Mouse (Mus musculus) kidney, embryonic 14.5 days (tissue): Measurements from ENCODE around the gene Stom. TPM values are rescaled to one million over a fixed set of nuclear protein-coding genes. Genes with fewer than 3 reads are reported as not detected.

ENCODE experiments used
- ATAC-seq: fragments of 200-750 bp; cut with Nextera tagmentation; 2 replicates; pipeline ENCODE4 v1.8.0; 2017; ENCODE audit warnings: moderate number of reproducible peaks, mild to moderate bottlenecking, moderate TSS enrichment, moderate library complexity; ENCODE audit not compliant: low FRiP score, low TSS enrichment
- H3K27ac ChIP-seq: fragments of 300-500 bp; sonication (generic); 2 replicates; pipeline ENCODE4 v1.5.1; 2014; ENCODE audit warnings: low read depth, mild to moderate bottlenecking, low read length, moderate library complexity, mixed read lengths
- H3K27me3 ChIP-seq: fragments of 300-500 bp; sonication (generic); 2 replicates; pipeline ENCODE4 v1.6.1; 2014; ENCODE audit warnings: mild to moderate bottlenecking, low read length; ENCODE audit not compliant: control insufficient read depth, insufficient read depth
- H3K36me3 ChIP-seq: fragments of 300-500 bp; sonication (generic); 2 replicates; pipeline ENCODE4 v1.6.1; 2014; ENCODE audit warnings: low read length, mixed read lengths; ENCODE audit not compliant: control insufficient read depth, insufficient read depth
- H3K4me1 ChIP-seq: fragments of 300-500 bp; sonication (generic); 2 replicates; pipeline ENCODE4 v1.6.1; 2014; ENCODE audit warnings: low read length, mixed read lengths; ENCODE audit not compliant: control insufficient read depth, insufficient read depth
- H3K4me2 ChIP-seq: fragments of 300-500 bp; sonication (generic); replicated peaks from 2 replicates; pipeline ENCODE4 v1.6.1; 2014; ENCODE audit warnings: low read depth, mild to moderate bottlenecking, low read length
- H3K4me3 ChIP-seq: fragments of 300-500 bp; sonication (generic); 2 replicates; pipeline ENCODE4 v1.5.1; 2014; ENCODE audit warnings: mild to moderate bottlenecking, low read length
- H3K9ac ChIP-seq: fragments of 300-500 bp; sonication (generic); 2 replicates; pipeline ENCODE4 v1.6.1; 2014; ENCODE audit warnings: low read depth, mild to moderate bottlenecking, low read length, moderate library complexity
- H3K9me3 ChIP-seq: fragments of 300-500 bp; sonication (generic); 2 replicates; pipeline ENCODE4 v1.6.1; 2016; ENCODE audit warnings: low read length; ENCODE audit not compliant: control insufficient read depth
- WGBS: fragments of 180-500 bp; shearing (Covaris S2); extraction: QIAGEN DNeasy Blood & Tissue Kit; methylation state at CpG from one replicate; pipeline ENCODE4 v1.1.7; 2014; 5-methylcytosine and 5-hydroxymethylcytosine counted together
- polyA plus RNA-seq: library from polyadenylated mRNA; unstranded; fragments of >200 nt; fragmentation: Nextera tagmentation; extraction: Ambion mirVana; gene quantifications from 2 replicates; pipeline ENCODE4 v1.2.1, GENCODE M21; 2014

Stom gene
- polyA plus RNA-seq, 1 experiment from 2014 or later, result 18.8 TPM

GRCm38 (mm10) chr2:35342605-35343004, 5.8 kb upstream of the Stom start:
- no peaks in the 10 kb centered on the region for H3K36me3 ChIP-seq
- no peaks in the 10 kb centered on the region for H3K9me3 ChIP-seq
- no peak overlapping the region for H3K4me3 ChIP-seq
- H3K4me1 ChIP-seq, result 0 out of 2 replicates have a peak, but pooled peaks cover under 1% of the 10 kb centered on the region
- H3K27me3 ChIP-seq, result no peaks in the 10 kb centered on the region
- no peak overlapping the region for H3K4me2 ChIP-seq
- 77% methylated on average over 3 of the region's 3 CpGs for WGBS
- H3K27ac ChIP-seq, result no peak overlapping the region
- H3K9ac ChIP-seq, result no peak overlapping the region
- ATAC-seq, result no peak

GRCm38 (mm10) chr2:35338707-35339106, 1.9 kb upstream of the Stom start:
- ATAC-seq, result no peak
- Histone ChIP-seq H3K9ac (no peak overlapping the region), H3K4me2 (no peak overlapping the region), H3K27ac (no peak overlapping the region), H3K9me3 (no peaks in the 10 kb centered on the region), H3K4me3 (no peak overlapping the region), H3K4me1 (peaks cover 11% of the 10 kb centered on the region), H3K27me3 (peaks cover 5% of the 10 kb centered on the region; the same call in 1 of the 2 replicates), H3K36me3 (no peaks in the 10 kb centered on the region)
- WGBS, result 74% methylated on average over 6 of the region's 6 CpGs

- Histone ChIP-seq H3K9me3 (no peaks in the 10 kb centered on the region), H3K27me3 (peaks cover 5% of the 10 kb centered on the region; the same call in 1 of the 2 replicates), H3K36me3 (no peaks in the 10 kb centered on the region), H3K4me3 (no peak overlapping the region), H3K4me2 (no peak overlapping the region), H3K4me1 (peaks cover 11% of the 10 kb centered on the region), H3K27ac (no peak overlapping the region), H3K9ac (no peak overlapping the region)
- ATAC-seq, result no peak
- 78% methylated on average over 1 of the region's 1 CpGs for WGBS
These were observed 1.3 kb upstream of the Stom start for GRCm38 (mm10) chr2:35338036-35338435.

DNA sequence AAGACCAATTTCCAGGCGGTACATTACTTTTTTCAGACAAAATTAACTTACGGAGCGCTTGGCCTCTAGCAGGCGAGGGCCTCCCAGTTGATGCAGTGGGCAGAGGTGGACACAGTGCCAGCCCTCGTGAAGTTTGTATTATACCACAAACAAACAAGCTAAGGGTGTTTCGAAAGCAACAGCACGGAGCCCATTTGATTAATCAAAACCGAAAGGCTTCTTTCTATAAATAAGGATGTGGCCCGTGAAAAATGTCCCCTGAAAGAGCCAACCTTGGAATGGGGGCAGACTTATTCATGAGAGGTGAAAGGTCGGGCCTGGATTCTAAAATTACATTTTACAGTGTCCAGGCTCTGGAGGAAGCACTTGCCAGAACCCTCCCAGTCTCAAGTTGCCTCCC, 643 bp upstream of the Stom start:
- Histone ChIP-seq H3K4me2 (peak overlapping the region; percentile 99), H3K27me3 (peaks cover 5% of the 10 kb centered on the region; the same call in 1 of the 2 replicates), H3K9me3 (no peaks in the 10 kb centered on the region), H3K4me3 (peak overlapping the region; percentile 64; the same call in 1 of the 2 replicates), H3K9ac (peak overlapping the region; percentile 64), H3K4me1 (peaks cover 11% of the 10 kb centered on the region), H3K27ac (peak overlapping the region; percentile 65), H3K36me3 (no peaks in the 10 kb centered on the region)
- ATAC-seq, result no peak
- WGBS, result 41% methylated on average over 10 of the region's 10 CpGs

DNA sequence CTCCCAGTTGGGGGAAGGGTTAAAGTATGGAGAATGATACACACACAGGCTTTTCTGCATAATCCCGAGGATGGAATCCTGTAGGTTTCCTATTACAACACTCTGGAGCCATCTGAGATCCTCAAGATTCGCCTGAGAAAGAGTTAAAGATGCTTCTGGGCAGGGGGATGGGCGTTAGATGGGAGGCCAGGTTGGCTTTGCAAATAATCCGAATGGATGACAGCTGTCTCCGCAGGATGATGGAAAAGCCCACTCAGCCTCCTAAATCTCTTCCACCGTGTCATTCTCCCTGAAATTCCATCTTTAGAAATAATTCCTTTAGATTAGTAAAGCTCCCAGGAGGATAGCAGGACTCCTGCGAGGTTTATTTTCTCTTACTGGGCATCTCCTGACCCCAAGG, 1.2 kb downstream of the Stom start:
- Histone ChIP-seq H3K4me2 (peak overlapping the region; percentile 99), H3K27ac (no peak overlapping the region), H3K27me3 (peaks cover 5% of the 10 kb centered on the region; the same call in 1 of the 2 replicates), H3K4me3 (peak overlapping the region; percentile 64; the same call in 1 of the 2 replicates), H3K36me3 (no peaks in the 10 kb centered on the region), H3K9ac (no peak overlapping the region; the same call in 1 of the 2 replicates), H3K4me1 (peaks cover 11% of the 10 kb centered on the region), H3K9me3 (no peaks in the 10 kb centered on the region)
- WGBS, result 10% methylated on average over 7 of the region's 7 CpGs
- ATAC-seq, result no peak

GRCm38 (mm10) chr2:35333670-35334069, 3.1 kb downstream of the Stom start:
- Histone ChIP-seq H3K4me2 (no peak overlapping the region), H3K9me3 (no peaks in the 10 kb centered on the region), H3K27ac (no peak overlapping the region), H3K36me3 (no peaks in the 10 kb centered on the region), H3K27me3 (peaks cover 5% of the 10 kb centered on the region; the same call in 1 of the 2 replicates), H3K9ac (no peak overlapping the region), H3K4me3 (no peak overlapping the region), H3K4me1 (peaks cover 11% of the 10 kb centered on the region)
- ATAC-seq, result no peak

GRCm38 (mm10) chr2:35331205-35331604, 5.6 kb downstream of the Stom start:
- H3K9me3 ChIP-seq, result no peaks in the 10 kb centered on the region
- no peak overlapping the region for H3K4me2 ChIP-seq
- H3K27me3 ChIP-seq, result peaks cover 5% of the 10 kb centered on the region; the same call in 1 of the 2 replicates
- H3K36me3 ChIP-seq, result no peaks in the 10 kb centered on the region
- no peak for ATAC-seq
- no peak overlapping the region for H3K27ac ChIP-seq
- no peak overlapping the region for H3K9ac ChIP-seq
- 76% methylated on average over 2 of the region's 2 CpGs for WGBS
- no peak overlapping the region for H3K4me3 ChIP-seq
- H3K4me1 ChIP-seq, result peaks cover 5% of the 10 kb centered on the region; the same call in 1 of the 2 replicates

GRCm38 (mm10) chr2:35329061-35329460, 7.7 kb downstream of the Stom start:
- no peaks in the 10 kb centered on the region for H3K4me1 ChIP-seq
- H3K9ac ChIP-seq, result no peak overlapping the region
- WGBS, result 87% methylated on average over 2 of the region's 2 CpGs
- H3K4me3 ChIP-seq, result no peak overlapping the region
- H3K36me3 ChIP-seq, result no peaks in the 10 kb centered on the region
- ATAC-seq, result no peak
- no peak overlapping the region for H3K4me2 ChIP-seq
- no peaks in the 10 kb centered on the region for H3K9me3 ChIP-seq
- no peak overlapping the region for H3K27ac ChIP-seq
- no peaks in the 10 kb centered on the region for H3K27me3 ChIP-seq

GRCm38 (mm10) chr2:35328064-35328792, 8.5 kb downstream of the Stom start:
- Histone ChIP-seq H3K4me2 (no peak overlapping the region), H3K4me1 (no peaks in the 10 kb centered on the region), H3K27ac (no peak overlapping the region), H3K9me3 (no peaks in the 10 kb centered on the region), H3K9ac (no peak overlapping the region), H3K27me3 (no peaks in the 10 kb centered on the region), H3K4me3 (no peak overlapping the region), H3K36me3 (no peaks in the 10 kb centered on the region)
- ATAC-seq, result no peak
- WGBS, result 54% methylated on average over 11 of the region's 11 CpGs
